Mouse (Mus musculus): ENCODE results near the gene Pih1h3b.

The Pih1h3b gene

GRCm38 (mm10) chrX:140062135-140062975 is at the start of gene Pih1h3b, which contains the start of gene Nup62cl:
TSS of gene Pih1h3b (plus strand) at chrX:140062879.
TSS of gene Nup62cl (minus strand) at chrX:140062712.
- DNase-seq: peak; percentile 22 to 25

GRCm38 (mm10) chrX:140060886-140061874 is 1.5 kb upstream of the Pih1h3b start:
- DNase-seq: peak; percentile 4 to 10

GRCm38 (mm10) chrX:140082535-140082934 is 19.9 kb downstream of the Pih1h3b start:
- DNase-seq: no peak

- DNase-seq: no peak
Observed at GRCm38 (mm10) chrX:140094066-140094465, 31.4 kb downstream of the Pih1h3b start.

Measured in cerebellum, postnatal 14 days (tissue).